Mouse (Mus musculus) stomach, postnatal 0 days (tissue): ENCODE measurements at regions not wholly inside any gene's neighbourhood (a gene's known extent, or its start where the extent isn't known, plus 50 kb on each side); places are given as distances from the start of the nearest gene placed in this dataset.

Experiments
- CTCF ChIP-seq: IDR thresholded peaks from 2 replicates; pipeline ENCODE4 v1.5.1; 2016; ENCODE audit warnings: antibody characterized with exemption, low read depth, mild to moderate bottlenecking, moderate library complexity
- EP300 ChIP-seq: optimal IDR thresholded peaks from 2 replicates; pipeline ENCODE3; 2016; ENCODE audit warnings: antibody characterized with exemption

DNA sequence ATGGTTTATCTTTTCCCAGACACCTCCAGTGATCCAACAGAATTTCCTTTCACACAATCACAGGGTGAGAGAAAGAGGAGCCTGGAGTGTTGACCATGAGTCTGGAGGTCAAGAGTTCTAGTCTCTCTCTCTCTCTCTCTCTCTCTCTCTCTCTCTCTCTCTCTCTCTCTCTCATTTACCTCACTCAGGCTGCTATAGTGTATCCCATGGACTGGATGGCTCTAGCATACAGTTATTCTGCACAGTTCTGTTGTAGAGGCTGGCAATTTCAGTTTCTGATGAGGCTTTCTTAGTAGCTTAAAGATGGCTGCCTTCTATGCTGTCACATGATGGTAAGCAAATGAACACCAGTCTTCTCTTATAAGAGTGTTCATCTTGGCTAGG is 72.0 kb downstream of the Gm12728 start:
- TF ChIP-seq CTCF (no peak), EP300 (no peak)
